Mouse (Mus musculus): ENCODE results near the gene 4930438A08Rik. TPM values are rescaled to one million over a fixed set of nuclear protein-coding genes. Genes with fewer than 3 reads are reported as not detected.
A peak's percentile ranks its signal among the peaks of the same experiment; 100 is the strongest.

4930438A08Rik gene
- polyA plus RNA-seq, 1 experiment: not detected

DNA sequence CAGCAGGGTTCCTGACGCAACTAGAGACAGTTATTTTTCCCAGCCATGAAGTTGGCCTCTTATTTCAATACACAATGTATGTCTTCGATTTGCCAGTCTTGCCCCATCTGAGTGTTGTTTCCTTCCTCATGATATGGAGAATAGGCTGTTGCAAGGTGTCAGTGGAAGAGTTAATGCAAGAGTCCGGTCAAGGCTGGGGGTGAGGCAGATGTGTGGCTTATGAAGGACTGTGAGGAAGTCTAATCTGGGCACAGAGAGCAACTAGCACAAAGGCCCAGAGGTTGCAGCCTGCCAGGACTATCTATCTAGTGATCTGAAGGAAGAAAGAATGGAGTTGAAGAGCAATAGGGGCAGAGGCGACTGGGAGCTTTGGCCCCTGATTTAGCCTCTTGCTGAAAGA, 14.4 kb upstream of the 4930438A08Rik start:
- Histone ChIP-seq H3K4me1 (ENCODE audit: control insufficient read depth, insufficient read depth, insufficient read length, low read length) (no peaks in the 10 kb centered on the region), H3K27ac (replicated peaks; ENCODE audit: low read depth, low read length) (no peak overlapping the region), H3K4me3 (ENCODE audit: insufficient read depth, low read depth, low read length) (no peak overlapping the region)

- no peak overlapping the region for H3K4me3 ChIP-seq (ENCODE audit: insufficient read depth, low read depth, low read length)
- H3K4me1 ChIP-seq (ENCODE audit: control insufficient read depth, insufficient read depth, insufficient read length, low read length): no peaks in the 10 kb centered on the region
- no peak overlapping the region for H3K27ac ChIP-seq (replicated peaks; ENCODE audit: low read depth, low read length)
Measured at GRCm38 (mm10) chr11:58261826-58262225, 12.8 kb upstream of the 4930438A08Rik start.

- Histone ChIP-seq H3K27ac (replicated peaks; ENCODE audit: low read depth, low read length) (no peak overlapping the region), H3K4me1 (ENCODE audit: control insufficient read depth, insufficient read depth, insufficient read length, low read length) (no peaks in the 10 kb centered on the region), H3K4me3 (ENCODE audit: insufficient read depth, low read depth, low read length) (no peak overlapping the region)
Measured at GRCm38 (mm10) chr11:58262336-58262735, 12.3 kb upstream of the 4930438A08Rik start.

DNA sequence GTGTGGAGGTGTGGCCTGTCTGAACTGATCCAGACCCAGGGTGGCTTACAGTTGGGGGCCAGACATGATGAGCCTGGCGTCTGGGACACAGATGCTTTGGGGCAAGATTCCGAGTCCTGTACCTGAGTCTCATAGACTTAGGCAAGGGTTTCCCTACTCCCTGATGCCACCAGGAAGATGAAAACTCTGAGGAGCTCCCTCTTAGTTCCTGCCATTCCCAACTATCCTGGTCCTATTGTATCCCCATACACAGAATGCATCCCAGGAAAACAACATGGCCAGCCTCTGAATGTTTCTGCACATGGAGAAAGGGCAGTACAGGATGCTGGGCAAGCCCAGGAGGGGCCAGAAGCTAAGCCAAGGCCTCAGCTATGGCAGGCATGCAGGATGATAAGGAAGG, 11.1 kb upstream of the 4930438A08Rik start:
- H3K4me1 ChIP-seq (ENCODE audit: control insufficient read depth, insufficient read depth, insufficient read length, low read length): no peaks in the 10 kb centered on the region
- no peak overlapping the region for H3K4me3 ChIP-seq (ENCODE audit: insufficient read depth, low read depth, low read length)
- H3K27ac ChIP-seq (replicated peaks; ENCODE audit: low read depth, low read length): no peak overlapping the region

DNA sequence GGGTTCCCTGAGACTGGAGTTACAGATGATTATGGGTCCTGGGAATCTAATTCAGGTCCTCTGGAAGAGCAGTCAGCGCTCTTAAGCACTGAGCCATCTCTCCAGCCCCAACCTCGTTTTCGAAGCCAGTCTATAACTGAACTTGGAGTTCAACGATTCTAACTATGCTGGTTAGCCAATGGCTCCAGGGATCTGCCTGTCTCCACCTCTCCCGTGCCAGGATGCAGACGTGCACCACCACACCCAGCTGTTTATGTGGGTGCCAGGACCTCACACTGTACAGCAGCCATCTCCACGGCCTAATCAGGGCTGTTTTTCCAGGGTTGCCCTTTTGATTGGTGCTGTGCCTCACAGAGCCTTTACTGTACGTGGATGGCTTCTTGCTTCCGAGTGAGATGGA, 10.1 kb upstream of the 4930438A08Rik start:
- Histone ChIP-seq H3K27ac (replicated peaks; ENCODE audit: low read depth, low read length) (no peak overlapping the region), H3K4me1 (ENCODE audit: control insufficient read depth, insufficient read depth, insufficient read length, low read length) (no peaks in the 10 kb centered on the region), H3K4me3 (ENCODE audit: insufficient read depth, low read depth, low read length) (no peak overlapping the region)

GRCm38 (mm10) chr11:58268285-58268684, 6.3 kb upstream of the 4930438A08Rik start:
- no peaks in the 10 kb centered on the region for H3K4me1 ChIP-seq (ENCODE audit: control insufficient read depth, insufficient read depth, insufficient read length, low read length)

GRCm38 (mm10) chr11:58275756-58276155, 1.2 kb downstream of the 4930438A08Rik start:
- no peak overlapping the region for H3K4me3 ChIP-seq (ENCODE audit: insufficient read depth, low read depth, low read length)
- no peaks in the 10 kb centered on the region for H3K4me1 ChIP-seq (ENCODE audit: control insufficient read depth, insufficient read depth, insufficient read length, low read length)
- no peak overlapping the region for H3K27ac ChIP-seq (replicated peaks; ENCODE audit: low read depth, low read length)

More at GRCm38 (mm10) chr11:58268285-58268684, 6.3 kb upstream of the 4930438A08Rik start:
- no peak overlapping the region for H3K4me3 ChIP-seq (ENCODE audit: insufficient read depth, low read depth, low read length)
- no peak overlapping the region for H3K27ac ChIP-seq (replicated peaks; ENCODE audit: low read depth, low read length)

- H3K4me1 ChIP-seq (ENCODE audit: control insufficient read depth, insufficient read depth, insufficient read length, low read length): no peaks in the 10 kb centered on the region
- H3K4me3 ChIP-seq (ENCODE audit: insufficient read depth, low read depth, low read length): no peak overlapping the region
- H3K27ac ChIP-seq (replicated peaks; ENCODE audit: low read depth, low read length): no peak overlapping the region
Measured at GRCm38 (mm10) chr11:58281970-58282496, 7.4 kb downstream of the 4930438A08Rik start.

DNA sequence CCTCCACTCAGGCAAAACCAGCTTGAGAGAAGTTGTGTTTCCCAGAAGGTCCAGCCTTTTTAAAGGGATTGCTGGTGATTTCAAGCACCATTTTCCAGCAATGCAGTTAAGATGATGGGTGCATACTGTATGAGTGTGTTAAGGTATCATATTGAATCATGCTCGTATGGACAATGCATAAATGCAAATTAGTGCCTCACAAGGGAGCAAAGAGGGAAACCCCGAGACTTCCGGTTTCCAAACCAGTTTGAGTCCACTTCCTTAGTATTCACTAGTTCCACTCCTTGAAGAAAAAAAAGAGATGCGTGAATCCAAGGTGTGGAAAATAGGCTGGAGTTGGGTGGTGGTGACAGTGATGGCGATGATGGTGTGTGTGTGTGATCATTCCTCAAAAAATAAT, 7.9 kb downstream of the 4930438A08Rik start:
- Histone ChIP-seq H3K4me3 (ENCODE audit: insufficient read depth, low read depth, low read length) (no peak overlapping the region), H3K4me1 (ENCODE audit: control insufficient read depth, insufficient read depth, insufficient read length, low read length) (no peaks in the 10 kb centered on the region), H3K27ac (replicated peaks; ENCODE audit: low read depth, low read length) (no peak overlapping the region)

DNA sequence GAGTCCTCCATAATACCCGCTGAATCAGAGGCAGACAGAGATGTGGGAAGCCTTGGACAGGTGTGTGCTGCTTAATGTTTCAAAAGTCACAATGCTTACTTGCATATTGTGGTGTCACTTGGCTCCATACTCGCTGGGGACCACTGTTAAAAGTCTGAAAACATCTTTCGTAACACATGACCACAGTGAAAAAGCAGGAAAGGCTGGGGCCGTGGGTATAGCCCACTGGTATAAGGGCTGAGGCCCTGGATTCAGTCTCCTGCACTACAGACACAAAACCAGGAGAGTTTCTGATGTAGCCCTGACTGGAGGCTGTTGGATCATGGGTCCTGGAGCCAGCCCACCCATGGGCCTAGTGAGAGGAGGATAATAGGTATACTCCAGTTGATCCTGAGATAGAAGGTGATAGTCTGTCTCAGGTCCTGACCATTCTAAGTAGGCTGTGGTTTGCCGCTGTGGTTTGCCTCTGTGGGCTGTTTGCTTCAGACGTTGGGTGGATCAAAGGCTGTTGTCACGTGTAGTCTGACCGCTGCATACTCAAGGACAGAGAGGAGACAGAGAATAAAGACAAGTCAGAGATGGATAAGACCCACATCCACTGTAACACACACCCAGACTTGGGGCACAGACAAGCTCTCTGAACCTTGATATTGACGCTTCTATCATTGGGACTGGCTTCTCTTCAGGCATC, 15.5 kb downstream of the 4930438A08Rik start:
- no peak overlapping the region for H3K27ac ChIP-seq (replicated peaks; ENCODE audit: low read depth, low read length)
- H3K4me3 ChIP-seq (ENCODE audit: insufficient read depth, low read depth, low read length): no peak overlapping the region
- no peaks in the 10 kb centered on the region for H3K4me1 ChIP-seq (ENCODE audit: control insufficient read depth, insufficient read depth, insufficient read length, low read length)

DNA sequence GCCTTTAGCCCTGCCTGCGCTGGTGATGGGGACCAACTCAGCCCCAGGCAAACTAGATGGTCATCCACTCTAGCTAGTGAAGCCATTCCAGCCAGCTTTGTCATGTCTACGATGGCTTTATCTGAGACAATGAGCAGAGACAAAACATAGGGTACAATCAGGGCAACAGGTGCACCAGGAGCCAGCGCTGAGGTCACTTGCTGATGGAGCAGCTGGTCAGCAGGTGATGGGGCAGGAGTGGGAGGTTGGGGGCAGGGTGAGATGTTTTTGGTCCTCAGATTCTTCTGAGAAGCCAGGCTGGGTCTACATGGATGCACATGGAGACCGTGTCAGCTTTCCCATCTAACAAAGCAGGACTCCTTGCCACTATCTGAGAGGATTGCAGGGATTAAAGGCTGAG, 16.2 kb downstream of the 4930438A08Rik start:
- H3K4me1 ChIP-seq (ENCODE audit: control insufficient read depth, insufficient read depth, insufficient read length, low read length): no peaks in the 10 kb centered on the region
- H3K4me3 ChIP-seq (ENCODE audit: insufficient read depth, low read depth, low read length): no peak overlapping the region
- H3K27ac ChIP-seq (replicated peaks; ENCODE audit: low read depth, low read length): no peak overlapping the region

DNA sequence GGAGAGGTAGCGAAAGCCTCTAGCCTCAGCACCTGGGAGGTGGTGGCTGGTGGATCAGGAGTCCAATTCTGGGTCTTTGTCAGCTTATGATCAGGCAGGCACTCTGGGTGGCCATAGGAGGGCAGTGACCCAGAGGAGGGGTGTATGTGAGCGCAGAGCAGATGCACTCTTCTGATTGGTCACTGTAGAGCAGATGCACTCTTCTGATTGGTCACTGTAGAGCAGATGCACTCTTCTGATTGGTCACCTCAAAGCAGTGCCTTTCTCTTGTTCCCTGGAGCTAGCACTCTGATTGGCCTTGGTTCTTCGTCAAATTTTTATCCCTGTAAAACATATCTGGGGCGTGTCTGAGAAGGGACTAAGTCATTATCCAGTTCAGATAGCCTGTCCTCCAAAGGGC, 18.2 kb downstream of the 4930438A08Rik start:
- no peak overlapping the region for H3K4me3 ChIP-seq (ENCODE audit: insufficient read depth, low read depth, low read length)
- H3K27ac ChIP-seq (replicated peaks; ENCODE audit: low read depth, low read length): no peak overlapping the region
- H3K4me1 ChIP-seq (ENCODE audit: control insufficient read depth, insufficient read depth, insufficient read length, low read length): no peaks in the 10 kb centered on the region

DNA sequence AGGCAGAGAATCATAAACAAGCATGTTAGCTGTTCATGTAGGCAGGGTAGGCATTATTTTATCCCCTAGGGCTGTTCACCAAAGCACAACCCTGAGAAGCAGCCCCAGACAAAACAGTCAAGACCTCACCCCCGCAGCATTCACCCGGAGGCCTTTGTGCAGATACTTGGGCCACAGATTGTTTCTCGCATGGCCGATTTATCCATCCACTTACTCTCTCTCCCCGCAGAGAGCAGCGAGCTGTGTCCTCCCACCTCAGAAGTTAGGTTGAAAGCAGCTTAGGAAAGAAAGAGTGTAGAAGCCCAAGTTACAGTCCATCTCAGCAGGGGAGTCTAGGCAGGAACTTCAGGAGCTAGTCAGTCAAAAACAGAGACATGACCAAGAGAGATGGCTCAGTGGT, 22.8 kb downstream of the 4930438A08Rik start:
- no peak overlapping the region for H3K4me3 ChIP-seq (ENCODE audit: insufficient read depth, low read depth, low read length)
- no peaks in the 10 kb centered on the region for H3K4me1 ChIP-seq (ENCODE audit: control insufficient read depth, insufficient read depth, insufficient read length, low read length)
- no peak overlapping the region for H3K27ac ChIP-seq (replicated peaks; ENCODE audit: low read depth, low read length)

- no peak overlapping the region for H3K27ac ChIP-seq (replicated peaks; ENCODE audit: low read depth, low read length)
- 0 out of 2 replicates have a peak, but pooled peaks cover 2% of the 10 kb centered on the region for H3K4me1 ChIP-seq (ENCODE audit: control insufficient read depth, insufficient read depth, insufficient read length, low read length)
Measured at GRCm38 (mm10) chr11:58301057-58301456, 26.5 kb downstream of the 4930438A08Rik start.

GRCm38 (mm10) chr11:58301837-58302754, 27.5 kb downstream of the 4930438A08Rik start:
- Histone ChIP-seq H3K4me3 (ENCODE audit: insufficient read depth, low read depth, low read length) (peak overlapping the region; percentile 78), H3K27ac (replicated peaks; ENCODE audit: low read depth, low read length) (peak overlapping the region; percentile 39), H3K4me1 (ENCODE audit: control insufficient read depth, insufficient read depth, insufficient read length, low read length) (0 out of 2 replicates have a peak, but pooled peaks cover 2% of the 10 kb centered on the region)

More at GRCm38 (mm10) chr11:58301057-58301456, 26.5 kb downstream of the 4930438A08Rik start:
- peak overlapping the region; percentile 42 for H3K4me3 ChIP-seq (ENCODE audit: insufficient read depth, low read depth, low read length)

All from brown adipose tissue, adult 24 weeks (tissue).